Mouse (Mus musculus) liver, adult 2 months (tissue): Measurements from ENCODE around the gene Jkamp. TPM values are rescaled to one million over a fixed set of nuclear protein-coding genes. Genes with fewer than 3 reads are reported as not detected.
"Not testable (repeated sequence)": the region's sequence is repeated elsewhere in the genome, so short reads cannot be mapped to it uniquely, and the experiment has no call there.

Experiments used
- DNase-seq: peaks from one replicate; pipeline ENCODE4 v3.0.0-alpha.2; 2011; ENCODE audit warnings: low read depth, low spot score; ENCODE audit errors: extremely low read depth
- H3K27ac ChIP-seq: fragments of 200-500 bp; replicated peaks from 2 replicates; pipeline ENCODE4 v1.5.1; 2012; ENCODE audit warnings: low read depth, mild to moderate bottlenecking, control low read depth, inconsistent platforms, low read length; ENCODE audit not compliant: insufficient read depth
- H3K27me3 ChIP-seq: fragments of 200-500 bp; 2 replicates; pipeline ENCODE4 v1.6.1; 2012; ENCODE audit warnings: mild to moderate bottlenecking, moderate library complexity, low read length, inconsistent platforms; ENCODE audit not compliant: control insufficient read depth, insufficient read depth
- H3K36me3 ChIP-seq: fragments of 200-500 bp; 2 replicates; pipeline ENCODE4 v1.6.1; 2012; ENCODE audit warnings: low read length, inconsistent platforms; ENCODE audit not compliant: control insufficient read depth, insufficient read depth
- H3K4me1 ChIP-seq: fragments of 200-500 bp; 2 replicates; pipeline ENCODE4 v1.6.1; 2011; ENCODE audit warnings: low read length; ENCODE audit not compliant: control insufficient read depth, insufficient read depth
- H3K4me3 ChIP-seq: fragments of 200-500 bp; 2 replicates; pipeline ENCODE4 v1.5.1; 2011; ENCODE audit warnings: low read depth, mild to moderate bottlenecking, control low read depth, low read length, moderate library complexity; ENCODE audit not compliant: insufficient read depth
- H3K79me2 ChIP-seq: fragments of 200-500 bp; 2 replicates; pipeline ENCODE4 v1.6.1; 2012; ENCODE audit warnings: inconsistent platforms, mild to moderate bottlenecking, low read length, moderate library complexity; ENCODE audit not compliant: control insufficient read depth, insufficient read depth
- H3K9ac ChIP-seq: fragments of 200-500 bp; 2 replicates; pipeline ENCODE4 v1.6.1; 2012; ENCODE audit warnings: low read depth, mild to moderate bottlenecking, control low read depth, inconsistent platforms, low read length
- CTCF ChIP-seq: fragments of 200-500 bp; IDR thresholded peaks from 2 replicates; pipeline ENCODE4 v1.5.1; 2011; ENCODE audit warnings: low read depth, low read length, control low read depth
- POLR2A ChIP-seq: fragments of 200-500 bp; IDR thresholded peaks from 2 replicates; pipeline ENCODE4 v1.6.1; 2011; ENCODE audit warnings: low read length, control low read depth; ENCODE audit not compliant: insufficient read depth; ENCODE audit errors: extremely low read depth
- WGBS: fragments of 180-500 bp; shearing (Covaris S2); methylation state at CpG from one replicate; pipeline ENCODE4 v1.1.7; 2018; 5-methylcytosine and 5-hydroxymethylcytosine counted together
- polyA plus RNA-seq: library from polyadenylated mRNA; depleted of rRNA; stranded (reverse); fragments of >200 nt; gene quantifications from 2 replicates; pipeline ENCODE4 v1.2.3, GENCODE M21; 2012
- total RNA-seq: library from RNA; depleted of rRNA; stranded (reverse); fragments of >200 nt; gene quantifications from 2 replicates; pipeline ENCODE4 v1.2.3, GENCODE M21; 2014

Gene Jkamp
- total and polyA plus RNA-seq, 2 experiments, result 30.3 to 45.8 TPM

DNA sequence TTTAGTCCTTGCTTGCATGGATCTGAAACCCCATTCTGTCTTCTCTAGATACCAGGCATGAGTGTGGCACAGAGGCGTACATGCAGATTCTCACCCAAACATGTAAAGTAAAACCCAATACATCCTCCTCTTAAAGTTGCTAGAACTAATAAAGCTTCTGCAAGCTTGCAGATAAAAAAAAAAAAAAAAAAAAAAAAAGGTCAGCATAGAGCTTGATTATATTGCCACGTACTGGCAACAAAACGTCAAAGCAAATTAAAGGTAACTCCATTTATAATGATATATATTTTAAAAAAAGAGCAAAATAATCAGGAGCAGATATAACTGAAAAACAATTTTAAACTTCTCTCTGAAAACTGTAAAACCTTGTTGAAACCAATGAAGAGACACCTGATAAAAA lies 44.2 kb upstream of the Jkamp start:
- Histone ChIP-seq H3K79me2 (no peaks in the 10 kb centered on the region), H3K36me3 (no peaks in the 10 kb centered on the region), H3K27me3 (no peaks in the 10 kb centered on the region), H3K9ac (no peak overlapping the region), H3K4me1 (no peaks in the 10 kb centered on the region; the same call in 1 of the 2 replicates), H3K27ac (no peak overlapping the region), H3K4me3 (no peak overlapping the region)
- WGBS, result 89% methylated on average over 3 of the region's 3 CpGs
- DNase-seq, result no peak
- TF ChIP-seq CTCF (no peak), POLR2A (no peak)

DNA sequence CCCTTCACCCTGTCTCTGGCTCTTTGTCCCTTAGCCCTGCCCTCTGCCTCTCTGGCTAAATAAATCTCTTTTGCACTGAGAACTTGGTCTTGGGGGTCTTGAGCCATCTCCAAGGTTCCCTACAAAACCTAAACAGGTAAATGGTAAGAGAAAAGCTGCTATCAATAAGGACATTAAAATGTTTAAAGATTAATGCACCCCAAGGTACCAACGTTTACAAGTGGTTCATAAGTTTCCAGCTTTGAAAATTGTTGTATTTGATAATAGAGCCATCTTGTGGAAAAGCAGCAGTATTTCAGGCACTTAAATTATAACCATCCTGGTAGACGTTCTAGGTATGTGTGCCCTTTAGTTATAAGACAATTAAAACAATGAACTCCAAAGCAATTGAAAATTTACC lies 37.9 kb upstream of the Jkamp start:
- Histone ChIP-seq H3K36me3 (no peaks in the 10 kb centered on the region), H3K4me3 (no peak overlapping the region), H3K9ac (no peak overlapping the region), H3K79me2 (no peaks in the 10 kb centered on the region), H3K27ac (no peak overlapping the region), H3K27me3 (no peaks in the 10 kb centered on the region), H3K4me1 (no peaks in the 10 kb centered on the region)
- 4% methylated on average over 2 of the region's 2 CpGs for WGBS
- TF ChIP-seq CTCF (peak; percentile 54), POLR2A (no peak)
- peak; percentile 48 for DNase-seq

DNA sequence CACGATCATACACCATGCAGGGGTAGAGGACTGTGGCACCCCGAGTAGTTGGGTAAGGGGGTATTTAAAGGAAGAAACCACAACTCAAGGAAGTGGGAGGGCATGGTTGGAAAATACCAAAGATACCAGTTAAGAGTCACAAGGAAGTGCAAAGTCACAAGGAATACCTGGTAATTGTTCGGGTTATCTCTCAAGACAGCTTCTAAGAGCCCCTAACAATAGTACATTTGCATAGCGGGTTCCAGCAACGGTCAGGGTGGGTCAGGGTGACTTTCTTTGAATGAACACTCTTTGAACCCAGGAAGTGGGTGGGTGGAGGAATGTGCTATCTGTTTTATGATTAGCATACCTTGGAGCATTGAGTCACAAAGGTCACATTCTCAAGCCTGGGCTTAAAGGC lies 35.2 kb upstream of the Jkamp start:
- H3K36me3 ChIP-seq, H3K79me2 ChIP-seq, H3K27ac ChIP-seq, H3K4me3 ChIP-seq, DNase-seq, H3K27me3 ChIP-seq, H3K4me1 ChIP-seq, H3K9ac ChIP-seq: not testable (repeated sequence)
- WGBS, result 87% methylated on average over 5 of the region's 5 CpGs

DNA sequence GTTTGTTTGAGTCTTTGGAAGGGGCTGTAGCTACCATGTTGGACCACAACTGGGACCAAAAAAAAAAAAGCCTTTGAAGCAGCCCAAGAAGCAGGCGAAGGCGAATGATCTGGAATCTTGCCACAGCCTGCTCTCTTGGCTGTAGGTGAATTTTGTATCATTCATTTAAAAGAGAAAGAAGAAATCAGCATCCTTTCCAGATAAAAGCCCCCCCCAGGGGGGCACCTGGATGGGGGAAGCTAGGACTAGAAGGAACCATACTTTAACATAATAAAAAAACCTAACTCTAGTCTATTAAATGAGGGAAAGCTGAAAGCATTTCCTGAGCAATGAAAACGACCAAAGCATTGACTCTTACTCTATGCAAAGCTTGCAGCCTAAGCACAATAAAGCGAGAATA lies 34.6 kb upstream of the Jkamp start:
- no peak overlapping the region for H3K9ac ChIP-seq
- WGBS, result 90% methylated on average over 4 of the region's 4 CpGs
- no peaks in the 10 kb centered on the region for H3K27me3 ChIP-seq
- H3K79me2 ChIP-seq, result no peaks in the 10 kb centered on the region
- H3K27ac ChIP-seq, result no peak overlapping the region
- H3K4me3 ChIP-seq, result no peak overlapping the region
- TF ChIP-seq CTCF, result no peak
- no peak for TF ChIP-seq POLR2A
- H3K4me1 ChIP-seq, result no peaks in the 10 kb centered on the region
- no peaks in the 10 kb centered on the region for H3K36me3 ChIP-seq
- DNase-seq, result no peak

- Histone ChIP-seq H3K36me3 (no peaks in the 10 kb centered on the region), H3K79me2 (no peaks in the 10 kb centered on the region)
- WGBS, result 70% methylated on average over 6 of the region's 6 CpGs
Observed at GRCm38 (mm10) chr12:72052571-72052970, 32.8 kb upstream of the Jkamp start.

DNA sequence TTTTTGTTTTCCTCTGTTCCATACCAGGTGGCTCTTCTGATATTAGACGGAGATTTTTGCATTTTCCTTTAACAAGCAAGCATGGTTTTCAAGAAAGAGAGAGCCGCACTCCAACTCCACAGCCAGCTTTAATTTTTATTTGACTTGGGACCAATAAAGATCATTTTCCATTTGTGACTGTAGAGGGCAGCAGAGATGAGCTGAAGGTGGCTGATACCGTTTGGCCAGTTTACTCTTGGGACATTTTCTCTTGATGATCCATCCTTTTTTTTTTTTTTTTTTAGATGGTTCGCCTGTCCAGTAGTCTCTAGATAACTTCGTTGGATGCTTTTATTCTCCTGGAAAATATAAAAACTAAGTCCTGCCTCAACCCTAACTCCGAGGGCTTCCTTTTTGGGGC lies 32.1 kb upstream of the Jkamp start:
- no peak overlapping the region for H3K9ac ChIP-seq
- H3K4me3 ChIP-seq, result no peak overlapping the region
- H3K4me1 ChIP-seq, result no peaks in the 10 kb centered on the region
- no peaks in the 10 kb centered on the region for H3K27me3 ChIP-seq
- H3K27ac ChIP-seq, result no peak overlapping the region
- no peaks in the 10 kb centered on the region for H3K79me2 ChIP-seq
- no peaks in the 10 kb centered on the region for H3K36me3 ChIP-seq
- DNase-seq, result peak; percentile 44
- 28% methylated on average over 6 of the region's 6 CpGs for WGBS
- TF ChIP-seq CTCF (0 out of 2 replicates have a peak, but pooled peaks have one; percentile 36), POLR2A (no peak)

More at GRCm38 (mm10) chr12:72052571-72052970, 32.8 kb upstream of the Jkamp start:
- no peaks in the 10 kb centered on the region for H3K27me3 ChIP-seq
- no peak overlapping the region for H3K27ac ChIP-seq
- H3K4me3 ChIP-seq, result no peak overlapping the region
- H3K4me1 ChIP-seq, result no peaks in the 10 kb centered on the region
- no peak for TF ChIP-seq POLR2A
- no peak for TF ChIP-seq CTCF
- DNase-seq, result peak; percentile 33
- no peak overlapping the region for H3K9ac ChIP-seq
